Mouse (Mus musculus) adrenal gland, adult 2 months (tissue): ENCODE results near the gene Dgkk. TPM values are rescaled to one million over a fixed set of nuclear protein-coding genes. Genes with fewer than 3 reads are reported as not detected.
"Not testable (repeated sequence)": the region's sequence is repeated elsewhere in the genome, so short reads cannot be mapped to it uniquely, and the experiment has no call there.

ENCODE experiments used
- DNase-seq: peaks from one replicate; pipeline ENCODE4 v3.0.0; 2021
- long read RNA-seq: library from polyadenylated mRNA; stranded (forward); transcript quantifications from one replicate; pipeline ENCODE4 v2.0.0, GENCODE M21; 2021
- polyA plus RNA-seq: library from polyadenylated mRNA; depleted of rRNA; stranded (reverse); fragments of >200 nt; gene quantifications from 2 replicates; pipeline ENCODE4 v1.2.3, GENCODE M21; 2012; rRNA removed
- total RNA-seq, 2 experiments: library from RNA; stranded (reverse); gene quantifications; 2 replicates each; pipeline ENCODE4 v1.2.3; 2021

Gene Dgkk
- 1 to 10 TPM; 3.7 to 3.8 TPM for total RNA-seq
- 0.17 and 0.23 TPM in 2 replicates for polyA plus RNA-seq
- long read RNA-seq = 0 reads

DNA sequence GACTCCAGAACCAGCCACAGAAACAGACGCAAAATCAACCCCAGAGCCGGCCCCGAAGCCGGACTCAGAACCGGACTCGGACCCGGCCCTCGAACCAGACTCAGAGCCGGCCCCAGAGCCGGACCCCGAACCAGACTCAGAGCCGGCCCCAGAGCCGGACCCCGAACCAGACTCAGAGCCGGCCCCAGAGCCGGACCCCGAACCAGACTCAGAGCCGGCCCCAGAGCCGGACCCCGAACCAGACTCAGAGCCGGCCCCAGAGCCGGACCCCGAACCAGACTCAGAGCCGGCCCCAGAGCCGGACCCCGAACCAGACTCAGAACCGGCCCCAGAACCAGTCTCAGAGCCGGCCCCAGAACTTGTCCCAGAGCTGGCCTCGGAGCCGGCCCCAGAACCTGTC lies at the start of gene Dgkk:
Gene Dgkk, plus strand, starts transcription at position 301 of the 400 bp plus-strand sequence.
- not testable (repeated sequence) for DNase-seq

DNA sequence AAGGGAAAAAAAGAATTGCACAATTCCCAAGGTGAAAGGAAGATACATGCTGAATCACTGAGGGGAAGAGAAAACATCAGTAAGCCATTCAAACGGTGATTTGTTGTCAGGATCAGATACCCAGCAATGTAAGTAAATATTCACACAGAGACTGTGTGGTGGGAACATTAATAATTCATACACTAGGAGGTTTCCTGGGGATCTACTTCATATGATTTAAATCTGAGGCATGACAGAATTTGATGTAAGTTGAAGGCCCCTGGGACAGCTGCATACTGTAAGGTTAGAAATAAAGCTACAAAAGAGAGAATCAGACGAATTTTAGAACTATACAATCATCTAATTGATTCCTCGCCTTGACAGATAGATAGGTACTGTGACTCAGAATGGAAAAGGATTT lies 45.1 kb upstream of the Dgkk start:
- no peak for DNase-seq

DNA sequence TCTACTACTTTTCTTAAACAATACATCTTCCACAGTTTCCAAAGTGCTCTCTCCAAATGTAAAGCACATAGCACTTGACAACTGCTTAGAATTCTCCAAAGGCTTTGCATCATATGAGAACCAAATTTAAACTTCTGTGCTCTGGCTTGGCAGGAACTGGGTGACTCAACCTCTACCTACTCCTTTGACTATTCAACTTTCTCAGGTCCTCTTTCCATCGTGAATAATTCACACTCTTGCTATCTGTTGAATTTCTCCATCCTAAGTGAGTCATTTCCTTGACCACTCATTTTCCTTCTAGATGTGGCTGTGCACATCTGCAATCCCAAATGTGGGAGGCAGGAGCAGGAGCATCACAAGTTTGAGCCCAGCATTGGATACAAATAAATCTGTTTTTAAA lies 28.4 kb upstream of the Dgkk start:
- DNase-seq = no peak

DNA sequence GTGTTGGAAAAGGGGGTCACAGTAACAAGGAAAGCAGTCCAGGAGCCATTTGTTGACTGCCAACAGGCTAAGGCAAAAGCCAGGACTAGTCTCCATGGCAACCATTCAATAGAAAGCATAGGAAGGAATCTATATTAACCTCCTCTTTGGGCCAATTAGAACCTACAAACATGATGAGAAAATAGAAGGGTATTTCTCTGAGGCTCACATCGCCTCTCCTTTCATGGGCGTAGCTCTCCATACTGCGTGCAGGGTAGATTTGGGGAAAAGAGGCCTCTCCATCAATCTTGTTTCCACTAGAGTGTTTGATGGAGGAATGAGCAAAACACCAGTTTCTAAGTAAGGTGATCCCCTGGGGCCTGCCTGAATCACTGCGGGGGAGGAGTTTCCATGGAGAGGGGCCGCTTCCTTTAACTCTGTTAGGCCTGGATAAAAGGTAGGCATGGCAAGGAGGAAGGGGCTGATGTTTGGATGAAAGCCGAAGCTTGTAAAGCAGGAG lies 27.5 kb upstream of the Dgkk start:
- DNase-seq = no peak

DNA sequence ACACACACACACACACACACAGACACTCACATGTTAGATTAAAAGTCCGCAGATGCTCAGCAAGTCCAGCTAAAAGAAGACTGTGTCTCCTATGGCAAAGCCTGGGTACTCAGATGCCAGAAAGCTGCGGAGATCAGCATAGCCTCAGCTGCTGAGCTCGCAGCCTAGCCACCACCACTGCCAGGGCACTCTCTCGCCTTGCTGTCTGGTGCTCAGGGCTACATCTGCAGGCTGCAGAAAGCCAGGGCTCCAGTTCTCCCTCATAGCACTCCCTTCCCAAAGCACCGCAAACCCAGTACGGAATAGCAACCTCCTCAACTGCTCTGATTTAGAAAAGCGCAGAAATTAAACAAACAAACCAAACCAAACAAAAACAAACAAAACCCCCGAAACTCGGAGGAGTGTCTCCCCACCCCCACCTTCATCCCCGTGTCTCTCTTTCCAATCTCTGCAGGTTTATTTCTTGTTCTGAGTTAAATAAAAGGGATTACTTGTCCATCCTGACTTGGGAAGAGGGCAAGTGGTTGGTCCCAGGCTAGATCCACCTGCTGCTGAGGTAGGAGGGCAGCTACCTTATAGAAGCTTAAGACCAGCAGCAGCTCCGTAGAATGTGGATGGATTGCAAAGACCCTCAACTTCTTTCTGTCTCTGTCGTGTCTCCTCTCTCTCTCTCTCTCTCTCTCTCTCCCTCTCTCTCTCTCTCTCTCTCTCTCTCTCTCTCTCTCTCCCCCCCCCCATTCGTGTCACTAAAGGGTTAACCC lies 1.4 kb upstream of the Dgkk start:
- DNase-seq = peak; percentile 10

DNA sequence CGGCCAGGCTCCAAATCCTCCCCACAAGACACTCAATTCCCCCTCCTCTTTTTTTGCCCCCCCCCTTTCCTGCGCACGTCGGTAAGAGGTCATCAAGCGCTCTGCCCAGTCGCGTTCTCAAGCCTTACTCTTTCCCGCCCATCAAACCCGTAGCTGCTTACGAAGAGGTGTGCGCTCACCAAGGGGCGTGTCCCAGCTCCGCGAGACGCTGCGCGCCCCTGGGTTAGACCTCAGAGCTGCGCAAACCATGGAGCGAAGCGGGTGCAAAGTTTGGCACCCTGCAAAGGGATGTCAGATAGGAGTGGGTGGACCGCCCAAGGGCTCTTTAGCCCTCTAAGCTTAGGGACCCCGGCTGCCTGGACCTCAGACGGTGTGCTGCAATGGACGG lies 862 bp upstream of the Dgkk start:
- peak; percentile 59 for DNase-seq

DNA sequence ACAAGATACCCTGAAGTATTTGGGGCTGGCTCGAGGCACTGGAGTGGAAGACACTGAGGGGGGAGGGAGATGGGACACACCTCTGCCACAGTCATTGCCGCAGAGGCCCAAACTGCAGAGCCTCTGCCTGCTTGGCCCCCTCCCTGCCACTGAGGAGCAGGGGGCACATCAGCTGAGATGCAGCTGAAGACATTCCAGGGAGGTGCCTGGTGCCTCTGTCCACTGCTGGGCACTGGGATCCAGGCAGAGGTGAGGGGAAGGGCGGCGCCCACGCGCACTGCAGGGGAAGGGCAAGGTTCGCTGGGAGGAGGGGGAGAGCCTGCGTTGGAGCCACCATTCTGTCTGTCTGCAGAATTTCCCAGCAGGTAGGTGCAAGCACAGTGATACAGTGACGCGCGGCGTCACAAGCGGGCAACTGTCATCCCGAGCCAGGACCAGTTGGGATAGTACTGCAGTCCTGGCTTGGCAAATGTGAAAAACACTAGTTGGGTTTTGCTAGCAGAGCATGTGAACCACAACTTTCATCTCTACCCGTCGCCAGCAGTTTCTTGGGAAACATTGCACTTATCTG lies 948 bp downstream of the Dgkk start:
- DNase-seq = no peak

DNA sequence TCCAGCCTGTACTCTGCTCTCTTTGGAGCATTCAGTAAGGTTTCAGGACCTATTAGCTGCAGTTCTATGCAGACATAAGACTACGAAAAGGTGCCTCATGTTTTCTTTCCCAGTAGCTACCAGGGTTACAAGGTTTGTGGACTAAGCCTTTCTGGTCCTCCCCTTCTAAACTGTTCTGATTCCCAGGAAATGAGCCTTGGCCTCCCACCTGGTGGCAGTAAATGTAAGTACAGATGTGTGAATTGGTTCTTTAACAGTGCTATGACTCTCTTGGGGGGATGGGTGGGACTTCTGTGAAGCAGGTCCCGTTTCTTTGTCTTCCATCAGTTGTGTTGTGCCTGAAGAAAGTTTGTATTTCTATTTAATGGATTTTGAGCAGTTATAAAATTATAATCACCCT lies 53.4 kb downstream of the Dgkk start:
- no peak for DNase-seq

DNA sequence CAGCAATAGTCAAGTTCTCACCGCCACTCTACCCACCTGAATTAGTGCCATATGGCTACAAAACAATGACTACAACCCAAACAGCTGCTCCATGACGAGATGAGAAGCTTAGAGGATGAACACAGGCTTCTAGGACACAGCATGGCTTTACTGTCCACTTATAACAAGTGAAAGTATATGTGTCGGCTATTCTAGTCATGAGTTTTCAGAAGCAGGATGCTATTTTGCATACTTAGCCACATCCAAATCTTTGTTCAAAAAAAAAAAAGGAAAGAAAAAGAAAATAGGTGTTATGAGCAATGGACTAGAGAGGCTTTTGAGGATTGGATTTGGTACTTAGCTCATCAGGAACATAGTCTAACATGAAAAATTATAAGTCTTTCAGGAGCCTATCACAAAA lies 74.4 kb downstream of the Dgkk start:
- no peak for DNase-seq

DNA sequence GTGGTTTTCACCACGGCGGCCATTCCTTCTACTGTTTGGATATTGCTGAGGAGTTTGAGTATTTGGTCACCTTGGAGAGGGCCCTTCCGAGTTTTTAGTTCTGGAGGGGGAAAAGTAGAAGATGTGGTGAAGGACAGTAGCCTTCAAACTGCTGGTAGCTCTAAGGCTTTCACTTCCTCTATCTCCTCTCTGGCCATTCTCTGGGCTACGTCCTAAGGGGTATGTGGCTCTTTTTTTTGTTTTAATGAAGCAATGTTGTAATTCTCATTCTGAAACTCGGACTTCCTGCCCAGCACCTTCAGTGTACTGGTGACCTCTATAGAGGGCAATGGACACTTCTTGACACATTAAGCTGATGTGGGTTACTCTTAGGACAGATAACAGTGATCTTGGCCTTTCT lies 75.0 kb downstream of the Dgkk start:
- no peak for DNase-seq

DNA sequence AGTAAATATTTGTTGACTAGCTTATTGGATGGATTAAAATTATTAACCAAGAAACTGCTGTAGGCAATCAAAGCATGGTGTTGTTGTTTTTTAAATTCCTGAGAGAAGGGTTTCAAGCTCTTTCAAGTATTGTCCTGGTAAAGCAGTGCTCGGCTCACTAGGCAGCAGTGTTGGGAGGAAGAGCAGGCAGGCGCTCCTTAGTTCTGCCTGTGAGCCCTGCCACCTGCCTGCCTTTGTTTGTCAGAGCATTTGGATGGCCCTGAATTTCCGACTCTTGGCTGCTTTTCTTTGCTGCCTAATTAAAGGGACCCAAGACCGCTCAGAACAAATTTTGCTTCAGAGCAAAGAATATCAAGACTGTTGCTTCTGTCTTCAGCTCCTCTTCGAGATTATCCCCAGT lies 114.8 kb downstream of the Dgkk start:
- DNase-seq = peak; percentile 3

DNA sequence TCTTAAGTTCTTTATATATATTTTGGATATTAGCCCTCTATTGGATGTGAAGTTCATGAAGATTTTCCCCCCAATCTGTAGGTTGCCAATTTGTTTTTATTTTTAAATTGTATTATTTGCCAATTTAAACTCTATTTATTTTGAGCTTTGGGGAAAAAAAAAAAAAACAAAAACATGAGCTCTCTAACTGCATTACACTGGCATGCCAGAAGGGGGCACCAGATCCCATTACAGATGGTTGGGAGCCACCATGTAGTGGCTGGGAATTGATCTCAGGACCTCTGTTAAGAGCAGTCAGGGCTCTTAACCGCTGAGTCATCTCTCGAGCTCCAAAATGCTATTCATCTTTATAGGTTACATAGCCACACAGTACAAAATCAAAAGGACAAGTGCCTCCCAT lies 131.9 kb downstream of the Dgkk start:
- no peak for DNase-seq

DNA sequence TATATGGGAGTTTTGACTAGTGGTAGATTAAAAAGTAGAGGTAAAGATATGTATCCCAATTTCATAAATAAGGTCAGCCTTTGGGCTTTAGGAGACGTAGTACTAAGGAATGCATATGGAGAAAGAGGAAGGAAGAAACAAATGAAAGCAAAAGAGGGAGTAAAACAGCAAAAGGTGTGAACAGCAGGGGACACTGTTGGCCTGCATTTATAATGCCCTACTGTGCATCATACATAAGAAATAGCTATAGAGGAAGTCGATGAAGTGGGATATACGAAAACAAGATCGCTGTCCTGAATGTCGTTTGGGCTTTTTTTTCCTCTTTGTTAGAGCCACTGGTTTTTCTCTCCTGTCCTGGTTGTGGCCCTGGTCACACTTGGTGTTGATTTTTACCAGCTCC lies 143.1 kb downstream of the Dgkk start:
- peak; percentile 7 for DNase-seq

DNA sequence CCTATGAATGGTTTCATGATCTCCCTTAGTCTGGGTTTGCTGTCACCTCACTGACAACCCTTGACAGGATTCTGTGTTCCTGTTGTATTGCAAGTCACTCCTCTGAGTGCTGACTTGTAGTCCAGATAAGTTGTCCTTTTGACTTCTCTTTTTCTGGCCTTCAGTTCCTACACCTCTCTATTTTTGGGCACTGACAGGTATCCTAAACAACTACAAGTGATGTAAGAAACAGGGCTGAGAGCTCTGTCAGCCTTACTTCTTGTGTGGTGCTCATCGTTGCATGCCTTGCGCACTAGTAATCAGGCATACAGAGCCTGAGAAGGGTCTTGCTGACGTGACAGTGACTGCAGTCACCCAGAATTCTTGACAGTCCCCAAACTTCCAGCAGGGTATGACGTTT lies 147.1 kb downstream of the Dgkk start:
- DNase-seq = no peak

DNA sequence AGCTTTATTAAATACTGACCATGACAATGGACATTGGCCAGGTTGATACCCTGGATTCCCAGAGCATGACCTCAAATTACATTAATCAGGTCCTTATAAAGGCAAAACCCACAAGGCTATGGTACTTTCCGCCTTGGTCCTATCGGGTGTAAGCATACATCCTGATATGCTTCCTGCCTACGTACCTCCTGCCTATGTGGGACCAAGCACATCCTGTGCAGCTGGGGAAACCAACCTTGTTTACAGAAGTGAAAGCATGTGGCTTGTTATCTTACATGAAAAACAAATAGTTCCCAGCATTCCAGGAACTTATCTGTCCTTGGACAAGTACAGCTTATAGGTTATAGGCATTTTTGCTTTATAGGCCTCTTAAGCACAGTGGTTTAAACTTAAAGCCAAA lies 189.5 kb downstream of the Dgkk start:
- no peak for DNase-seq

DNA sequence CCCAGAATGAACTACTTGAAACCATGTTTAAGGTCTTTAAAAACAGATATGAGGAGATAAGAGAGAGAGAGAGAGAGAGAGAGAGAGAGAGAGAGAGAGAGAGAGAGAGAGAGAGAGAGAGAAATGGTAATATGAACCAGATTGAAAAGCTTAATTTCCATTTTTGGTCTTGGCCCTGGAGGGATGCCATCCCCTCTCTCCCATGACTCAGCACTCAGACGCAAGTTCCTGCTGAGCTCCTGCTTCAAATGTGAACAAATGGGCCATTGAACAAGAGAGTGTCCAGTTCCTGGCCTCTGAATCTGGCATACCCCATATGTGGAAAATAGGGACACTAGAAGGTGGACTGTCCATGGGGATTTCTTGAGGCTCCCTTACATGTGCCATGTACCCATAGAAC lies 192.8 kb downstream of the Dgkk start:
- DNase-seq = no peak

DNA sequence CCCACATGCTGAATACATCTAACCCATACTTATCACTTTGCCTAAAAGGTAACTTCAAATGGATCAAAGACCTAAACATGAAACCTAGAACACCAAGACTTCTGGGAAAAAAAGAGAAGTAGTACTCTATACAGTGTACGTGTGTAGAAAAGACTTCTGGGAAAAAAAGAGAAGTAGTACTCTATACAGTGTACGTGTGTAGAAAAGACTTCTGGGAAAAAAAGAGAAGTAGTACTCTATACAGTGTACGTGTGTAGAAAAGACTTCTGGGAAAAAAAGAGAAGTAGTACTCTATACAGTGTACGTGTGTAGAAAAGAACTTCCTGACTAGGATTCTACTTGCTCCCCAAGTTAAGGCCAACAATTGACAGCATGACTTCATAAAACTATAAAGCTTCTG lies 204.8 kb downstream of the Dgkk start:
- not testable (repeated sequence) for DNase-seq
